Mouse (Mus musculus) lung, adult 2 months (tissue): ENCODE data around the gene Asb8. TPM values are rescaled to one million over a fixed set of nuclear protein-coding genes. Genes with fewer than 3 reads are reported as not detected.

Experiments used
- DNase-seq: peaks from one replicate; pipeline ENCODE4 v3.0.0; 2022
- H3K4me1 ChIP-seq: fragments of 200-500 bp; 2 replicates; pipeline ENCODE4 v1.6.1; 2011; ENCODE audit warnings: low read length; ENCODE audit not compliant: control insufficient read depth, insufficient read depth
- H3K4me3 ChIP-seq: fragments of 200-500 bp; replicated peaks from 2 replicates; pipeline ENCODE3; 2011; ENCODE audit warnings: low read depth, mild to moderate bottlenecking, control low read depth, low read length; ENCODE audit errors: extremely low read depth
- CTCF ChIP-seq: fragments of 200-500 bp; IDR thresholded peaks from 2 replicates; pipeline ENCODE4 v1.5.1; 2011; ENCODE audit warnings: mild to moderate bottlenecking, low read length, control low read depth; ENCODE audit not compliant: insufficient read depth
- POLR2A ChIP-seq: fragments of 200-500 bp; IDR thresholded peaks from 2 replicates; pipeline ENCODE4 v1.6.1; 2011; ENCODE audit warnings: low read depth, mild to moderate bottlenecking, control low read depth, low read length, borderline replicate concordance; ENCODE audit errors: extremely low read depth
- WGBS: fragments of 180-500 bp; shearing (Covaris S2); methylation state at CpG from one replicate; pipeline ENCODE4 v1.1.7; 2018; 5-methylcytosine and 5-hydroxymethylcytosine counted together
- polyA plus RNA-seq: library from polyadenylated mRNA; depleted of rRNA; stranded (reverse); fragments of >200 nt; gene quantifications from 2 replicates; pipeline ENCODE4 v1.2.3, GENCODE M21; 2012; rRNA removed

The Asb8 gene
- polyA plus RNA-seq = 32.0 and 40.0 TPM in 2 replicates

DNA sequence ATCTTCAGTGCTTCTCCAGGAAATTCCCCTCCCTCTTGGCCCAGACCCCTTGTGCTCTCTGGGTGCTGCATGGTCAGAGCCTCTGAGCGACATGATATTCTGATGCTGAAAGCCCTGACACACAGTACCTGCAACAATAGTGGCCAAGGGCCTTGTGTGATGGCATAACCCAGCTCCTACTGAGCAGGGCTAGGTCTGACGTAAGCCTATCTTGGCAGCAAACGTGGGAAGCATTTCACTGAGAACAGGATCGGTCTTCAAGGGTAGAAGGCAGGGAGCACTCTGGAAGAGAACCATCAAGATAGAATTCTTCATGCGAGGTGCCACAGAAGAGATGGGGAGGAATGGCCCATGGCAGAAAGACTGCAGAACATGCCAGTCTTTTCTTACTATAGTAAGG, at the start of gene Asb8:
Gene Asb8, minus strand, starts transcription at position 101 of the 400 bp plus-strand sequence.
- Histone ChIP-seq H3K4me1 (no peaks in the 10 kb centered on the region; the same call in none of the 2 replicates), H3K4me3 (no peak within 1 kb of the TSS)
- TF ChIP-seq POLR2A (no peak), CTCF (no peak)
- WGBS = 76% methylated on average over 5 of the region's 5 CpGs
- no peak for DNase-seq

DNA sequence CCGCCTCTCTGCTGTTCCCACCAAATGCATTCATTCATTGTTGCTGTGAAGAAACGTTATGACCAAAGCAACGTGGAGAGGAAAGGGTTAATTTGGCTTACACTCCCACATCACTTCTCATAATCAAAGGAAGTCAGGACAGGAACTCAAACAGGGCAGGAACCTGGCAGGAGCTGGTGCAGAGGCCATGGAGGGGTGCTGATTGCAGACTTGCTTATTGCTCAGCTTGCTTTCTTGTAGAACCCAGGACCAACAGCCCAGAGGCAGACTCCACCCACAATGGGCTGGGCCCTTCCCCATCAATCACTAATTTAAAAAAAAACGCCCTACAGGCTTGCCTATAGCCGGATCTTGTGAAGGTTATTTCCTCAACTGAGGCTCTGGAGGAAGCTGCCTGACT, 48.7 kb upstream of the Asb8 start:
- H3K4me3 ChIP-seq = no peak overlapping the region
- DNase-seq = no peak
- 43% methylated on average over 5 of the region's 5 CpGs for WGBS
- no peak for TF ChIP-seq CTCF
- no peaks in the 10 kb centered on the region for H3K4me1 ChIP-seq

DNA sequence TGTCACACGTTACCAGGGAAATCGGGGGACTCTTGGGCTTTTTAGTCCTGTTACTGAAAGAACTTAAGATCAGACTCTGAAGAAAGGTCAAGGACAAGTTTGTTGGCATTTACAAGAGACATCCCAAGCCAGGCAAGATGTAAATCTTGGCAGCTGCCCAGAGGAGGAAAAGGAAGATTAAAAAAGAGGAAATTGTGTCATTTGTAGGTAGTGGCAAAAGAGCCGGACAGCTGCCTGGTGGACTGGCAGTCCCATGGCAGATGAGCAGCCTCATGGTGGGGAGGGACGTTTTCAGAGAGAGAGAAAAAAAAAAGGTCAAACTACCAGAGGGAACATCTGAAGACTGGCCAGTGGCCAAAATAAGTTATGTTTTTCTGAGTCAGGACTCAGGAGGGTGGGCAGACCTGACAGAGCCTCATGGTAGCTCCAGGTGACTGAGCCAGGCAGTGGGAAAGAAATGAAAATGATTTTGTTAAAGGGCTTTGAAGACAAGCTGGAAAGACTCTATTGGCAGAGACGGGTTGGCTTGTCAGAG, 48.0 kb upstream of the Asb8 start:
- WGBS = 48% methylated on average over 5 of the region's 5 CpGs
- no peak for DNase-seq

DNA sequence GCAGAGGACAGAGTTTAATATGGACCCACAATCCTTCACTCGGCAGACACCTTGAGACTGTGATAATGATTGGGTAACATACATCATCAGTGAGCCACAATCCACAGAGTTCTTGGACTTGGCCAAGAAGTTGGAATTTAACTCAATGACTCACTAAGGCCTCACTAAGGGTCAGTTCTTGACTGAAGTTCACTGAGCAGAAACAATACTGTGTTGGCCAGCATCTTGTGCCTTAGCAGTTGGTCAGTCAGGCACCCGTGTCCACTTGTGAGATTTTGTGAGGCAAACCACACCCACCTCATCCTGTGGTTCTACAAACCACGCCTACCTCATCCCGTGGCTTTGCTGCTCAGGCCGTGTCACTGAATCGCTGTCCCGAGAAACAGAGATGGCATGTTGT, 44.3 kb upstream of the Asb8 start:
- no peak for TF ChIP-seq POLR2A
- TF ChIP-seq CTCF = no peak
- Histone ChIP-seq H3K4me1 (no peaks in the 10 kb centered on the region), H3K4me3 (no peak overlapping the region)
- 63% methylated on average over 7 of the region's 7 CpGs for WGBS
- DNase-seq = no peak

More for the DNA sequence above, 48.0 kb upstream of the Asb8 start:
- no peaks in the 10 kb centered on the region for H3K4me1 ChIP-seq
- H3K4me3 ChIP-seq = no peak overlapping the region
- TF ChIP-seq CTCF (no peak), POLR2A (no peak)

DNA sequence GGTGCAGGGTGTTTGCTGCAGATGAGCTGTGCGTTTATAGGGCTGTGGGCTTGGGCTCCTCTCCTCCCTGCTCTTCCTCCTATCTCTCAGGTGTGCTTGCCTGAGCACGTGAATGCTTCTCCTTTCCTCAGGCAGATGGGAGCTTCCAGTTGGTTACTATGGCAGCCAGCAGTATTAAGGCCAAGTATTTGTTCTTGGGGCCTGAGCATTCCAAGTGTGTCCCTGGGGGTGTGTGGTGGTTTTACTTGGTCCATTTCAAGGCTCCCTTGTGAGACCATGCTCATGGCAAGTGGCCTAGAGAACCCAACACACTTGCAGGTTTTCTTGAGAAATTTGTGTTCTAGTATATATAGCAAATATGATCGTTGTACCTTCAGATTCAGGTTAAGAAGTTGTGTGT, 30.0 kb upstream of the Asb8 start, which contains the start of gene Olfr288:
Gene Olfr288, minus strand, starts transcription at position 101 of the 400 bp plus-strand sequence.
- Histone ChIP-seq H3K4me1 (no peaks in the 10 kb centered on the region), H3K4me3 (no peak within 1 kb of the TSS)
- TF ChIP-seq POLR2A = no peak
- no peak for TF ChIP-seq CTCF
- no peak for DNase-seq
- WGBS = 64% methylated on average over 3 of the region's 3 CpGs

DNA sequence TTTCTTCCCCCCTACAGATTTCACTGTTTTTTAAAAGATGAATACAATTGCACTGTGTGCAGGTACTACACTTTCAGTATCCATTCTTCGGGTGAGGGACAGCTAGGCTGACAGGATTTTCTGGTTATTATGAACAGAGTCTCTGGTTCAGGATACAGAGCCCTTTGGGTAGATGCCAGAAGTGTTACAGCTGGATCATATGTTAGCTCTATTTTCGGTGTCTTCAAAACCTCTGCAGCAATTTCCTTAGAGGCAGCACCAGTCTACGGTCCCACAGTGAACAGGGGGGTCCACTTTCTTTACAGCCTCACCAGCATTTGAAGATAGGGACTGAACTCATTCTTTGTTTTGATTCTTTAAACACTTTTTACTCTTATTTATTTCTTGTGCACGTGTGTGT, 19.0 kb upstream of the Asb8 start:
- Histone ChIP-seq H3K4me3 (no peak overlapping the region), H3K4me1 (no peaks in the 10 kb centered on the region)
- WGBS = 32% methylated on average over 4 of the region's 4 CpGs
- DNase-seq = no peak
- TF ChIP-seq CTCF (no peak), POLR2A (no peak)

DNA sequence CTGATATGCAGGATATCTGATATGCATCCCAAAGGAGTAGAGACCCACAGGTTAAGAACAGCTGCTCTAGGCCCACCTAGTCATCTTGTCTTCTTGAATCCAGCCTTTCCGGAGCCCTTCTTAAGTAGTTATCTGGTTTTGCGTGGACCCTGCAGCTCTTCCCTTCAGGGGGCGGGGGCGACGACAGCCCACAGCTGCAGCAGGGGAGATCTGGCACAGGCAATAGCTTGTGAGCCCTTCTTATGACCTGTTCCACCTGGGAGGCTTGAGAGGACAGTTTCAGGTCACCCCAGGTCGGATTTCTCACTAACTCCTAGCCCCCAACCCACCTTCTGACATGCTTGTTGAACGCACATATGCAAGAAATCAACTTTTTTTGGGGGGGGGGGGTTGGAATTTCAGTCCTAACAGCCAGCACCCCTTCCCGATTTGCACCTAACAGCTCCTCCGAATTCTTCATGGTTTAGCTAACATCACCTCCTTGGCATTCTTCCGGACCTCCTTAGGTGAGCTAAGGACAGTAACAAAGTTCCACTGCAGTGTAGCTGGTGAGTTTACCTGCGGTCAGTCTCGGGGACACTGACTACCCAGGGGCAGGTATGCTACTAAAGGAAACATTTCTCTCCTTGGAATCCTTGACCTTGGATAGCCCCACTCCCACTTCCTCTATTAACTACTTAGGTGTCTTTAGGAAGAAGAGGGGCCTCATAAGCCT, 16.6 kb upstream of the Asb8 start:
- H3K4me1 ChIP-seq = no peaks in the 10 kb centered on the region
- H3K4me3 ChIP-seq = no peak overlapping the region
- no peak for DNase-seq
- no peak for TF ChIP-seq POLR2A
- TF ChIP-seq CTCF = no peak
- 65% methylated on average over 12 of the region's 12 CpGs for WGBS

DNA sequence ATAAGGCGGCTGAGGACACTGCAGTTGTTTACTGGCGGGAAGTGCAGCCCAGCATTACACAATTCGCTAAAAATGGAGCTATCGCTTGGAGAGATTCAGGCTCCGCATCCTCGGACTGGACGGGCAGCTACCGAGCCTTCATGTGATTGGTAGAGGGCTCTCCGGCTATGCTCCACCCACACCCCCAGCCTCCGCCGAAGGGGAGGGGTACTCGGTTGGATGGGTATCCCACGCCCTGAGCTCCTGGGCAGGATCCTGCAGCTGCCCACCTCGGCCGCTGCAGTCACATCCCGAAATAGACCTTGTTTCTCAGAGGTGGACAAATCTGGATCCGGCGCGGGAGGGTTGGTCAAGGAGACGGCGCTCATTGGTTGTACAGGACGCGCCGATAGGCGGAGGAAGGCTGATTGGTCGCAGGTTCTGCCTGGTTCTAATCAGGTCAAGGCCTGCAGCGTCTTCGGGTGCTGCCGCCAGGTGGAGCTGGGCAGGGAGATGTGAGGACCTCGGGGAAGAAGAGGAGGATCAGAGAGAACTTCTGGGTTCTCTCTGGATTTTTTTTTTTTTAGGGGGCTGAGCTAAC, 15.8 kb upstream of the Asb8 start:
- under 1% methylated on average over 30 of the region's 30 CpGs for WGBS
- H3K4me1 ChIP-seq = no peaks in the 10 kb centered on the region
- peak; percentile 83 for DNase-seq
- TF ChIP-seq CTCF (peak; percentile 80), POLR2A (peak; percentile 60; the same call in 1 of the 2 replicates)
- H3K4me3 ChIP-seq = peak overlapping the region; percentile 58

DNA sequence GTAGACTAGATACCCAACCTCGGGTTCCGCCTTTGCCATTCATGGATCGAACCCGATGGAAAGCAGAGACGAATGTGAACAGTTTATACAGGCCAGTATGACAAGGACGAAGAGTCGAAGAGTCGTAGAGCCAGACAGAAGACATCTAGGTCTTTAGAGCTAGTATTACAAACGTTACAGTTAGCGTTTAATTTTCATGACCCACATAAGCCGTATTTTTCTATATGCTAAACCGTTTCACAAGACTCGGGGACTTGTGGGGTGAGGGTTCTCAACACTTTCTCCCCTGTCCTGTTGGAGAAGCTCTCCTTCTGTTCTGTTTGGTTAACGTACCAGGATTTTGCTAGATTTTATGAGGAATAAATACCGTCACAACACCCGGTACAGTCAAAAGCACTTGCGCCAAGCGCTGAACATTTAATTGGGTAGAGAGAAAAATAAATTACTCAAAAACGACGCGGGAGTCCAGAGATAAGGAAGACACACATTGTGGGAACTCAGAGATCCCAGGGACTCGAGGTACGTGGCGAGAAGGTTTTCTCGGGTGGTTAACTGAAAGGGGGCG, 15.2 kb upstream of the Asb8 start:
- peak overlapping the region; percentile 58 for H3K4me3 ChIP-seq
- DNase-seq = no peak
- H3K4me1 ChIP-seq = no peaks in the 10 kb centered on the region
- TF ChIP-seq POLR2A = no peak; the same call in 1 of the 2 replicates
- TF ChIP-seq CTCF = no peak
- WGBS = 13% methylated on average over 26 of the region's 26 CpGs

DNA sequence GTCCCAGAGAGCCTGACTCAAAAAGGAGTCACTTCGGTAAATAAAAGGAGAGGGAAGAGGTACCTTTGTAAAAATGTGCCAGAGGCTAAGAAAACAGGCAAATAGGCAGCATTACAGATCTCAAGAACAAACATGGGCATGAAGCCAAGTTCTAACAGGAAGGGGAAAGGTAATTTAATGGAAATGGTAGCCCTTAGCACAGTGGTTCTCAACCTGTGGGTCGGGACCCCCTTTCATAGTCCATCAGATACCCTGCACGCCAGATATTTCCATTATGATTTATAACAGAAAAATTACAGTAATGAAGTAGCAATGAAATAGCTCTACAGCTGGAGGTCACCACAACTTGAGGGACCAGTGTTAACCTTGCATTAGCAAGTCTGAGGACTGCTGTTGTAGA, 11.9 kb upstream of the Asb8 start:
- Histone ChIP-seq H3K4me1 (no peaks in the 10 kb centered on the region), H3K4me3 (no peak overlapping the region)
- no peak for DNase-seq
- TF ChIP-seq POLR2A = no peak
- TF ChIP-seq CTCF = no peak
- WGBS = 65% methylated on average over 3 of the region's 3 CpGs
